Mouse (Mus musculus) hindbrain, embryonic 14.5 days (tissue): ENCODE data around the gene Phpt1. TPM values are rescaled to one million over a fixed set of nuclear protein-coding genes. Genes with fewer than 3 reads are reported as not detected.

Source experiments
- ATAC-seq: fragments of 200-750 bp; cut with Nextera tagmentation; 2 replicates; pipeline ENCODE4 v1.8.0; 2017; ENCODE audit warnings: moderate number of reproducible peaks, mild to moderate bottlenecking, moderate TSS enrichment, moderate library complexity; ENCODE audit not compliant: low FRiP score
- DNase-seq: peaks from one replicate; pipeline ENCODE4 v3.0.0-alpha.2; 2015; ENCODE audit warnings: low spot score
- H3K27ac ChIP-seq: fragments of 300-500 bp; sonication (generic); 2 replicates; pipeline ENCODE4 v1.5.1; 2014; ENCODE audit warnings: mild to moderate bottlenecking, moderate library complexity
- H3K27me3 ChIP-seq: fragments of 300-500 bp; sonication (generic); 2 replicates; pipeline ENCODE4 v1.6.1; 2014; ENCODE audit warnings: mild to moderate bottlenecking, low read length, mixed read lengths; ENCODE audit not compliant: control insufficient read depth, insufficient read depth
- H3K36me3 ChIP-seq: fragments of 300-500 bp; sonication (generic); replicated peaks from 2 replicates; pipeline ENCODE4 v1.6.1; 2014; ENCODE audit not compliant: control insufficient read depth, insufficient read depth
- H3K4me1 ChIP-seq: fragments of 300-500 bp; sonication (generic); replicated peaks from 2 replicates; pipeline ENCODE4 v1.6.1; 2014; ENCODE audit warnings: antibody characterized with exemption, low read length, mixed read lengths; ENCODE audit not compliant: control insufficient read depth, insufficient read depth
- H3K4me2 ChIP-seq: fragments of 300-500 bp; sonication (generic); replicated peaks from 2 replicates; pipeline ENCODE4 v1.6.1; 2014; ENCODE audit warnings: mild to moderate bottlenecking, moderate library complexity
- H3K4me3 ChIP-seq: fragments of 300-500 bp; sonication (generic); replicated peaks from 2 replicates; pipeline ENCODE4 v1.5.1; 2014; ENCODE audit warnings: mild to moderate bottlenecking, low read length
- H3K9ac ChIP-seq: fragments of 300-500 bp; sonication (generic); 2 replicates; pipeline ENCODE4 v1.6.1; 2014
- H3K9me3 ChIP-seq: fragments of 300-500 bp; sonication (generic); 2 replicates; pipeline ENCODE4 v1.6.1; 2016; ENCODE audit warnings: low read length; ENCODE audit not compliant: control insufficient read depth
- WGBS: fragments of 180-500 bp; shearing (Covaris S2); extraction: QIAGEN DNeasy Blood & Tissue Kit; methylation state at CpG from one replicate; pipeline ENCODE4 v1.1.7; 2014; 5-methylcytosine and 5-hydroxymethylcytosine counted together
- polyA plus RNA-seq: library from polyadenylated mRNA; unstranded; fragments of >200 nt; fragmentation: Nextera tagmentation; extraction: Ambion mirVana; gene quantifications from 2 replicates; pipeline ENCODE4 v1.2.1, GENCODE M21; 2014

Gene Phpt1
- polyA plus RNA-seq, 1 experiment from 2014 or later, result 187 TPM

GRCm38 (mm10) chr2:25541644-25542367 lies 33.2 kb downstream of the Phpt1 start:
- ATAC-seq (no peak), DNase-seq (no peak)
- H3K27me3 ChIP-seq, result no peaks in the 10 kb centered on the region
- no peaks in the 10 kb centered on the region for H3K9me3 ChIP-seq
- no peak overlapping the region for H3K4me3 ChIP-seq
- H3K4me2 ChIP-seq, result no peak overlapping the region
- peaks cover 13% of the 10 kb centered on the region; the same call in 1 of the 2 replicates for H3K36me3 ChIP-seq
- no peak overlapping the region for H3K9ac ChIP-seq
- 90% methylated on average over 10 of the region's 10 CpGs for WGBS
- no peak overlapping the region for H3K27ac ChIP-seq
- 0 out of 2 replicates have a peak, but pooled peaks cover 6% of the 10 kb centered on the region for H3K4me1 ChIP-seq

GRCm38 (mm10) chr2:25540541-25540948 lies 34.5 kb downstream of the Phpt1 start:
- WGBS, result 98% methylated on average over 4 of the region's 4 CpGs
- DNase-seq (no peak), ATAC-seq (no peak)
- no peaks in the 10 kb centered on the region for H3K27me3 ChIP-seq
- no peak overlapping the region for H3K9ac ChIP-seq
- peaks cover 26% of the 10 kb centered on the region for H3K36me3 ChIP-seq
- no peaks in the 10 kb centered on the region for H3K9me3 ChIP-seq
- H3K4me1 ChIP-seq, result no peaks in the 10 kb centered on the region
- H3K4me3 ChIP-seq, result no peak overlapping the region
- no peak overlapping the region for H3K4me2 ChIP-seq
- H3K27ac ChIP-seq, result no peak overlapping the region

GRCm38 (mm10) chr2:25536531-25536930 lies 38.5 kb downstream of the Phpt1 start:
- 93% methylated on average over 8 of the region's 8 CpGs for WGBS
- H3K27me3 ChIP-seq, result no peaks in the 10 kb centered on the region
- no peaks in the 10 kb centered on the region for H3K9me3 ChIP-seq
- no peak overlapping the region for H3K4me3 ChIP-seq
- no peaks in the 10 kb centered on the region for H3K4me1 ChIP-seq
- H3K9ac ChIP-seq, result no peak overlapping the region
- ATAC-seq (no peak), DNase-seq (no peak)
- H3K27ac ChIP-seq, result no peak overlapping the region
- peaks cover 37% of the 10 kb centered on the region for H3K36me3 ChIP-seq
- H3K4me2 ChIP-seq, result no peak overlapping the region

GRCm38 (mm10) chr2:25534866-25535182 lies 40.2 kb downstream of the Phpt1 start:
- no peak overlapping the region for H3K4me2 ChIP-seq

GRCm38 (mm10) chr2:25534178-25534865 lies 40.7 kb downstream of the Phpt1 start:
- ATAC-seq (no peak), DNase-seq (no peak)
- H3K4me1 ChIP-seq, result no peaks in the 10 kb centered on the region
- no peak overlapping the region for H3K4me2 ChIP-seq
- no peaks in the 10 kb centered on the region for H3K9me3 ChIP-seq
- WGBS, result 94% methylated on average over 3 of the region's 3 CpGs
- H3K9ac ChIP-seq, result no peak overlapping the region
- H3K27ac ChIP-seq, result no peak overlapping the region
- H3K4me3 ChIP-seq, result no peak overlapping the region
- H3K36me3 ChIP-seq, result peaks cover 50% of the 10 kb centered on the region
- H3K27me3 ChIP-seq, result no peaks in the 10 kb centered on the region

More at GRCm38 (mm10) chr2:25534866-25535182, 40.2 kb downstream of the Phpt1 start:
- no peak overlapping the region for H3K9ac ChIP-seq
- H3K4me3 ChIP-seq, result no peak overlapping the region
- 92% methylated on average over 2 of the region's 2 CpGs for WGBS
- H3K27ac ChIP-seq, result no peak overlapping the region
- H3K27me3 ChIP-seq, result no peaks in the 10 kb centered on the region
- no peak for ATAC-seq
- DNase-seq, result no peak
- peaks cover 45% of the 10 kb centered on the region for H3K36me3 ChIP-seq
- no peaks in the 10 kb centered on the region for H3K4me1 ChIP-seq
- H3K9me3 ChIP-seq, result no peaks in the 10 kb centered on the region

GRCm38 (mm10) chr2:25533707-25534106 lies 41.3 kb downstream of the Phpt1 start:
- 98% methylated on average over 2 of the region's 2 CpGs for WGBS

GRCm38 (mm10) chr2:25526510-25527302 lies 48.3 kb downstream of the Phpt1 start:
- no peak for ATAC-seq
- Histone ChIP-seq H3K4me2 (no peak overlapping the region), H3K9ac (no peak overlapping the region), H3K36me3 (peaks cover 79% of the 10 kb centered on the region), H3K9me3 (no peaks in the 10 kb centered on the region), H3K27me3 (no peaks in the 10 kb centered on the region), H3K4me3 (no peak overlapping the region), H3K27ac (no peak overlapping the region), H3K4me1 (no peaks in the 10 kb centered on the region)
- no peak for DNase-seq
- 95% methylated on average over 9 of the region's 9 CpGs for WGBS

More at GRCm38 (mm10) chr2:25533707-25534106, 41.3 kb downstream of the Phpt1 start:
- H3K9me3 ChIP-seq, result no peaks in the 10 kb centered on the region
- no peak overlapping the region for H3K4me3 ChIP-seq
- no peak overlapping the region for H3K27ac ChIP-seq
- ATAC-seq, result no peak
- no peak overlapping the region for H3K4me2 ChIP-seq
- DNase-seq, result no peak
- no peak overlapping the region for H3K9ac ChIP-seq
- no peaks in the 10 kb centered on the region for H3K4me1 ChIP-seq
- H3K27me3 ChIP-seq, result no peaks in the 10 kb centered on the region
- H3K36me3 ChIP-seq, result peaks cover 56% of the 10 kb centered on the region
